In genomic region chr12:71006901-71007300, GRCm38 (mm10) we compare ENCODE assay signal across 20 mouse cellular contexts. TPM values are rescaled to one million over a fixed set of nuclear protein-coding genes. Genes with fewer than 3 reads are reported as not detected.
DNase-seq lines count a peak whose midpoint lies in the region; ATAC-seq and TF ChIP-seq lines count a peak whose summit lies in the region.
"Had no signal": no experiment of that assay in that cellular context is flagged by ENCODE, and none has a peak within 500 bp of the region (broad histone marks: within the 10 kb centered on the region; RNA-seq: fewer than 3 reads in every experiment).

No protein-coding gene starts in this region.

- peaks cover 88% of the 10 kb centered on the region for H3K36me3 ChIP-seq in megakaryocyte, embryonic 14.5 days (replicated peaks; ENCODE audit: low read length)
- peaks cover 52% of the 10 kb centered on the region for H3K36me3 ChIP-seq in liver, postnatal 0 days (replicated peaks; ENCODE audit: insufficient read depth, low read length)
- peaks cover 53% of the 10 kb centered on the region for H3K36me3 ChIP-seq in hindbrain, embryonic 12.5 days
- peaks cover 61% of the 10 kb centered on the region for H3K36me3 ChIP-seq in neural tube, embryonic 15.5 days

- H3K4me2 ChIP-seq in liver, postnatal 0 days (ENCODE audit: low read depth, low read length), result no peak overlapping the region
- H3K4me2 ChIP-seq in hindbrain, embryonic 12.5 days (replicated peaks), result no peak overlapping the region
- H3K4me2 ChIP-seq in neural tube, embryonic 15.5 days, result no peak overlapping the region
- H3K4me2 ChIP-seq: embryonic facial prominence, embryonic 13.5 days; intestine, embryonic 15.5 days; kidney, embryonic 15.5 days; lung, embryonic 15.5 days had no signal

- ATAC-seq in megakaryocyte, adult 5-6 weeks (ENCODE audit: poor library complexity, severe bottlenecking), result no peak
- peak; percentile 40; the same call in 1 of the 2 replicates for ATAC-seq in liver, postnatal 0 days
- no peak for ATAC-seq in hindbrain, embryonic 12.5 days (ENCODE audit: low FRiP score)
- ATAC-seq in neural tube, embryonic 15.5 days (ENCODE audit: low FRiP score), result no peak
- ATAC-seq: intestine, embryonic 15.5 days had no signal

- H3K27me3 ChIP-seq in megakaryocyte, embryonic 14.5 days (replicated peaks), result no peaks in the 10 kb centered on the region
- no peaks in the 10 kb centered on the region for H3K27me3 ChIP-seq in liver, postnatal 0 days (ENCODE audit: insufficient read depth, low read length)
- no peaks in the 10 kb centered on the region for H3K27me3 ChIP-seq in hindbrain, embryonic 12.5 days
- H3K27me3 ChIP-seq in neural tube, embryonic 15.5 days (replicated peaks), result no peaks in the 10 kb centered on the region
- H3K27me3 ChIP-seq: embryonic facial prominence, embryonic 13.5 days; intestine, embryonic 15.5 days; kidney, embryonic 15.5 days; lung, embryonic 15.5 days had no signal

- 57% methylated on average over 7 of the region's 7 CpGs for WGBS in liver, postnatal 0 days (ENCODE audit: insufficient replicate concordance)
- WGBS in hindbrain, embryonic 12.5 days, result 88% methylated on average over 7 of the region's 7 CpGs
- 93% methylated on average over 7 of the region's 7 CpGs for WGBS in neural tube, embryonic 15.5 days

- no peaks in the 10 kb centered on the region for H3K9me3 ChIP-seq in megakaryocyte, embryonic 14.5 days
- H3K9me3 ChIP-seq in liver, postnatal 0 days (ENCODE audit: low read length), result no peaks in the 10 kb centered on the region
- no peaks in the 10 kb centered on the region for H3K9me3 ChIP-seq in hindbrain, embryonic 12.5 days (replicated peaks)
- H3K9me3 ChIP-seq in neural tube, embryonic 15.5 days (replicated peaks), result no peaks in the 10 kb centered on the region
- H3K9me3 ChIP-seq: embryonic facial prominence, embryonic 13.5 days; intestine, embryonic 15.5 days; kidney, embryonic 15.5 days; lung, embryonic 15.5 days had no signal

- no peak overlapping the region for H3K9ac ChIP-seq in liver, postnatal 0 days (replicated peaks)
- no peak overlapping the region for H3K9ac ChIP-seq in hindbrain, embryonic 12.5 days
- no peak overlapping the region for H3K9ac ChIP-seq in neural tube, embryonic 15.5 days (replicated peaks)
- H3K9ac ChIP-seq: embryonic facial prominence, embryonic 13.5 days; intestine, embryonic 15.5 days; kidney, embryonic 15.5 days; lung, embryonic 15.5 days had no signal

- peak overlapping the region; percentile 50 for H3K4me3 ChIP-seq in megakaryocyte, embryonic 14.5 days (replicated peaks)
- H3K4me3 ChIP-seq in liver, postnatal 0 days (ENCODE audit: low read depth, low read length), result no peak overlapping the region
- H3K4me3 ChIP-seq in hindbrain, embryonic 12.5 days, result no peak overlapping the region
- no peak overlapping the region for H3K4me3 ChIP-seq in neural tube, embryonic 15.5 days (replicated peaks)
- H3K4me3 ChIP-seq: embryonic facial prominence, embryonic 13.5 days; heart, adult 2 months; intestine, embryonic 15.5 days; kidney, embryonic 15.5 days; lung, embryonic 15.5 days; myocyte had no signal

- peak overlapping the region; percentile 24; the same call in 1 of the 2 replicates for H3K27ac ChIP-seq in liver, postnatal 0 days (ENCODE audit: low read depth)
- no peak overlapping the region for H3K27ac ChIP-seq in hindbrain, embryonic 12.5 days
- no peak overlapping the region for H3K27ac ChIP-seq in neural tube, embryonic 15.5 days (replicated peaks)
- H3K27ac ChIP-seq: embryonic facial prominence, embryonic 13.5 days; heart, adult 2 months; intestine, embryonic 15.5 days; kidney, embryonic 15.5 days; lung, embryonic 15.5 days had no signal

- no peak for TF ChIP-seq EP300 in liver, postnatal 0 days (IDR thresholded peaks at IDR 0.05; ENCODE audit: low read depth)

- H3K4me1 ChIP-seq in megakaryocyte, embryonic 14.5 days, result peaks cover 42% of the 10 kb centered on the region
- H3K4me1 ChIP-seq in liver, postnatal 0 days (ENCODE audit: insufficient read depth), result no peaks in the 10 kb centered on the region; the same call in 1 of the 2 replicates
- peaks cover under 1% of the 10 kb centered on the region; the same call in 1 of the 2 replicates for H3K4me1 ChIP-seq in hindbrain, embryonic 12.5 days
- H3K4me1 ChIP-seq in neural tube, embryonic 15.5 days, result peaks cover 2% of the 10 kb centered on the region
- H3K4me1 ChIP-seq: intestine, embryonic 15.5 days had no signal

- peak; percentile 79 for DNase-seq in T-cell, adult 2 months (ENCODE audit: low spot score)
- DNase-seq in liver, postnatal 0 days, result no peak
- DNase-seq in lung, postnatal 4 days, result peak; percentile 25 to 40
- DNase-seq in right cerebral cortex, postnatal 10 days (ENCODE audit: low spot score in 2 of 2), result no peak
- DNase-seq: adrenal gland, postnatal 25 days; cerebellum, adult 8-10 months; heart, adult 2 months; left cerebral cortex, postnatal 4 days; midbrain, embryonic 14.5 days; spleen, adult 18-20 months; thymus, postnatal 14 days had no signal

- no peak for TF ChIP-seq CTCF in liver, postnatal 0 days (IDR thresholded peaks at IDR 0.05; ENCODE audit: low read depth)

RNA-seq across cellular contexts. Expression of gene Arid4a, which starts 8.9 kb away (rescaled TPM):
- 1.4 and 10.2 TPM in 2 replicates for polyA plus RNA-seq in megakaryocyte, embryonic 14.5 days (2012; ENCODE audit: insufficient read depth, low replicate concordance)
- 42.4 and 45.0 TPM in 2 replicates for total RNA-seq in megakaryocyte, adult 5-6 weeks (2015)
- total RNA-seq in megakaryocyte, adult 5-6 weeks (2017), result 74.6 and 79.6 TPM in 2 replicates
- 19.3 and 20.6 TPM in 2 replicates for polyA plus RNA-seq in liver, postnatal 0 days (2015; fragmentation: Nextera tagmentation; extraction: Ambion mirVana)
- polyA plus RNA-seq in hindbrain, embryonic 12.5 days (2016; fragmentation: Nextera tagmentation; extraction: Ambion mirVana), result 35.1 and 36.4 TPM in 2 replicates
- polyA plus RNA-seq in neural tube, embryonic 15.5 days (2015; fragmentation: Nextera tagmentation; extraction: Ambion mirVana), result 43.1 and 43.9 TPM in 2 replicates

RNA-seq across cellular contexts. Expression of gene Psma3, which starts 32.5 kb away (rescaled TPM):
- polyA plus RNA-seq in megakaryocyte, embryonic 14.5 days (2012; ENCODE audit: insufficient read depth, low replicate concordance), result 6.6 and 16.5 TPM in 2 replicates
- 302 and 324 TPM in 2 replicates for total RNA-seq in megakaryocyte, adult 5-6 weeks (2015)
- 246 and 252 TPM in 2 replicates for total RNA-seq in megakaryocyte, adult 5-6 weeks (2017)
- 288 and 297 TPM in 2 replicates for polyA plus RNA-seq in liver, postnatal 0 days (2015; fragmentation: Nextera tagmentation; extraction: Ambion mirVana)
- polyA plus RNA-seq in hindbrain, embryonic 12.5 days (2016; fragmentation: Nextera tagmentation; extraction: Ambion mirVana), result 509 and 532 TPM in 2 replicates
- 522 and 529 TPM in 2 replicates for polyA plus RNA-seq in neural tube, embryonic 15.5 days (2015; fragmentation: Nextera tagmentation; extraction: Ambion mirVana)

Comparison
In these comparisons a context has a peak if more than half of its experiments do, and no peak if none do; other contexts are left out.
1. DNase-seq: peak in T-cell, adult 2 months (single experiment) and lung, postnatal 4 days (2 of 2); none in liver, postnatal 0 days (single experiment) and right cerebral cortex, postnatal 10 days (0 of 2).
2. RNA of gene Psma3, which starts 32.5 kb away (polyA plus RNA-seq): 509 to 532 TPM in hindbrain, embryonic 12.5 days, 522 to 529 TPM in neural tube, embryonic 15.5 days and 288 to 297 TPM in liver, postnatal 0 days; 6.6 to 16.5 TPM in megakaryocyte, embryonic 14.5 days; every median in the first group is over 10 times any median in the second.